Mouse (Mus musculus) embryonic fibroblast, embryonic 13.5 days (primary cell): ENCODE measurements around the gene Elof1. TPM values are rescaled to one million over a fixed set of nuclear protein-coding genes. Genes with fewer than 3 reads are reported as not detected.
A peak's percentile ranks its signal among the peaks of the same experiment; 100 is the strongest.
"Not testable (repeated sequence)": the region's sequence is repeated elsewhere in the genome, so short reads cannot be mapped to it uniquely, and the experiment has no call there.

Experiments
- H3K27ac ChIP-seq: 2 replicates; pipeline ENCODE4 v1.5.1; 2012; ENCODE audit warnings: low read length, control low read depth, inconsistent platforms; ENCODE audit not compliant: insufficient read depth
- H3K4me1 ChIP-seq: 2 replicates; pipeline ENCODE4 v1.6.1; 2011; ENCODE audit warnings: low read length; ENCODE audit not compliant: control insufficient read depth, insufficient read depth
- H3K4me3 ChIP-seq: 2 replicates; pipeline ENCODE4 v1.5.1; 2011; ENCODE audit warnings: mild to moderate bottlenecking, control low read depth, low read length; ENCODE audit not compliant: insufficient read depth
- CTCF ChIP-seq: IDR thresholded peaks from 2 replicates; pipeline ENCODE4 v1.5.1; 2011; ENCODE audit warnings: mild to moderate bottlenecking, control low read depth, low read length, moderate library complexity, borderline replicate concordance; ENCODE audit not compliant: insufficient read depth
- POLR2A ChIP-seq: IDR thresholded peaks from 2 replicates; pipeline ENCODE4 v1.6.1; 2011; ENCODE audit warnings: low read depth, mild to moderate bottlenecking, control low read depth, low read length, moderate library complexity
- polyA plus RNA-seq: library from polyadenylated mRNA; stranded (reverse); fragments of >200 nt; gene quantifications from 2 replicates; pipeline ENCODE4 v1.2.4, GENCODE M21; 2011; ENCODE audit warnings: low read depth; ENCODE audit not compliant: missing spikeins, insufficient read length

The Elof1 gene
- polyA plus RNA-seq, 1 experiment: 69.7 TPM

GRCm38 (mm10) chr9:22155614-22156013 is 38.6 kb upstream of the Elof1 start:
- Histone ChIP-seq H3K4me3 (no peak overlapping the region), H3K27ac (no peak overlapping the region), H3K4me1 (no peaks in the 10 kb centered on the region)
- TF ChIP-seq POLR2A: no peak
- TF ChIP-seq CTCF: peak; percentile 47; the same call in 1 of the 2 replicates

- TF ChIP-seq POLR2A (no peak), CTCF (no peak)
These were observed 36.8 kb upstream of the Elof1 start for GRCm38 (mm10) chr9:22153810-22154209.

GRCm38 (mm10) chr9:22150946-22151345 is 34.0 kb upstream of the Elof1 start:
- H3K27ac ChIP-seq: no peak overlapping the region
- H3K4me3 ChIP-seq: no peak overlapping the region
- no peaks in the 10 kb centered on the region for H3K4me1 ChIP-seq
- TF ChIP-seq POLR2A (no peak), CTCF (no peak)

More at GRCm38 (mm10) chr9:22153810-22154209, 36.8 kb upstream of the Elof1 start:
- Histone ChIP-seq H3K4me1 (no peaks in the 10 kb centered on the region), H3K4me3 (no peak overlapping the region), H3K27ac (no peak overlapping the region)

- not testable (repeated sequence) for H3K27ac ChIP-seq, H3K4me3 ChIP-seq, H3K4me1 ChIP-seq
These were observed 33.3 kb upstream of the Elof1 start for GRCm38 (mm10) chr9:22150249-22150693.

- Histone ChIP-seq H3K4me3 (no peak overlapping the region), H3K27ac (no peak overlapping the region), H3K4me1 (no peaks in the 10 kb centered on the region)
- TF ChIP-seq CTCF (no peak), POLR2A (no peak)
These were observed 32.7 kb upstream of the Elof1 start for GRCm38 (mm10) chr9:22149426-22150248.

- TF ChIP-seq POLR2A (no peak), CTCF (no peak)
- H3K4me3 ChIP-seq: no peak overlapping the region
- H3K4me1 ChIP-seq: no peaks in the 10 kb centered on the region
- H3K27ac ChIP-seq: no peak overlapping the region
These were observed 27.5 kb upstream of the Elof1 start for GRCm38 (mm10) chr9:22144304-22144965.

- Histone ChIP-seq H3K4me1 (no peaks in the 10 kb centered on the region), H3K27ac (no peak overlapping the region), H3K4me3 (no peak overlapping the region)
- TF ChIP-seq CTCF (peak; percentile 74), POLR2A (no peak)
These were observed 26.4 kb upstream of the Elof1 start for GRCm38 (mm10) chr9:22143108-22144037.

GRCm38 (mm10) chr9:22139746-22140145 is 22.8 kb upstream of the Elof1 start:
- Histone ChIP-seq H3K4me3 (no peak overlapping the region), H3K27ac (no peak overlapping the region)
- TF ChIP-seq POLR2A (no peak), CTCF (no peak)

GRCm38 (mm10) chr9:22138480-22138879 is 21.5 kb upstream of the Elof1 start:
- TF ChIP-seq POLR2A (no peak), CTCF (peak; percentile 80; the same call in 1 of the 2 replicates)
- H3K4me3 ChIP-seq: no peak overlapping the region
- H3K4me1 ChIP-seq: no peaks in the 10 kb centered on the region
- H3K27ac ChIP-seq: no peak overlapping the region

More at GRCm38 (mm10) chr9:22139746-22140145, 22.8 kb upstream of the Elof1 start:
- H3K4me1 ChIP-seq: no peaks in the 10 kb centered on the region
